Mouse (Mus musculus) hematopoietic multipotent progenitor cell, adult 10-12 weeks (in vitro differentiated cells): Measurements from ENCODE around the gene Ovca2. TPM values are rescaled to one million over a fixed set of nuclear protein-coding genes. Genes with fewer than 3 reads are reported as not detected.

Experiments used
- polyA plus RNA-seq: library from polyadenylated mRNA; stranded (reverse); fragments of >175 nt; gene quantifications from 2 replicates; pipeline ENCODE4 v1.2.3, GENCODE M21; 2012; ENCODE audit warnings: low replicate concordance

The Ovca2 gene
- 1.9 and 2.7 TPM in 2 replicates for polyA plus RNA-seq

GRCm38 (mm10) chr11:75178672-75179208 is at the start of gene Ovca2:
Gene Ovca2 (minus strand): TSS chr11:75178835.

GRCm38 (mm10) chr11:75193256-75194071 is 14.8 kb upstream of the Ovca2 start, which contains the start of gene Rtn4rl1:
Gene Rtn4rl1 (plus strand): TSS chr11:75193783.

GRCm38 (mm10) chr11:75190905-75191441 is 12.3 kb upstream of the Ovca2 start, which contains the start of gene Dph1:
Gene Dph1 (minus strand): TSS chr11:75191241.

GRCm38 (mm10) chr11:75169405-75170080 is 9.1 kb downstream of the Ovca2 start, which contains the start of gene Hic1:
Gene Hic1 (minus strand): TSS chr11:75169519.

Other genes with a start within 250 kb of the Ovca2 start
- 4.0 and 11.0 TPM in 2 replicates for gene Hic1, start 9.3 kb downstream of the Ovca2 start, polyA plus RNA-seq
- gene Dph1, start 12.4 kb upstream of the Ovca2 start, polyA plus RNA-seq, result 26.1 and 56.2 TPM in 2 replicates
- gene Rtn4rl1, start 14.9 kb upstream of the Ovca2 start, polyA plus RNA-seq, result 6.4 and 9.3 TPM in 2 replicates
- gene Rpa1, start 169.5 kb upstream of the Ovca2 start, polyA plus RNA-seq, result 37.8 and 66.8 TPM in 2 replicates
- 1.7 and 1.8 TPM in 2 replicates for gene Smyd4, start 169.6 kb upstream of the Ovca2 start, polyA plus RNA-seq
- gene Serpinf1, start 243.9 kb upstream of the Ovca2 start, polyA plus RNA-seq, result 1.9 and 3.1 TPM in 2 replicates